Mouse (Mus musculus): Measurements from ENCODE around the gene 2900011O08Rik.

DNA sequence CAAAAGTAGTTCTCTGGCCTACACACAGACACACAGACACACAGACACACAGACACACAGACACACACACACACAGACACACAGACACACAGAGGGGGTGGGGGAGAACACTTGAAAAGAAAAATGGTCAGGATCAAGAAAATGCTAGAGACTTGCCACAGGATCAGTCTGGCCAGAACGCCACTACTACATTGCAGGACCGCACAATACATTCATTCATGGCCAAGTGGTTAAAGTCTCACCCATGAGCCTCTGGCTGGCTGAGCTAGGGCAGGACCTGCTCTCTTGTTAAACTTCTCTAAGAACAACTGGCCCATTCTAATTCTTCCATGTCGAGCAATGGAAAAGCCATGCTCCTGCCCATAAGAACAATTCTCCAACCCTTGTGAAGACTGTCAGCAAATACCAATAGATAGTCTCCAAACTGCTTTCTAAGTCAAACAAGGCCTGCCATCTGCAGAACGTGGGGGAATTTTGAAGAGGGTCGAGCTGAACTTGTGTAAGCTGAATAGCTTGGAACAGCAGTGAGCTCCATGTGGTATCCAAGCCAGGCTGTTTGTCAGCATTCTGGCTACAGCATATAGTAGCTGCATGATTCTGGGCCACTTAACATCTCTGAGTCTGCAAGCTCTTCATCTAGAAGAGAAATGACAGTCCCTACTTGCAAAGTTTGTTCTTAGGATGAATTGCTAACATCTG lies 84.2 kb downstream of the 2900011O08Rik start:
- no peak for TF ChIP-seq POLR2A (IDR thresholded peaks at IDR 0.05; ENCODE audit: extremely low read depth, insufficient read depth, low read length)
- TF ChIP-seq CTCF (IDR thresholded peaks at IDR 0.05; ENCODE audit: extremely low read depth, insufficient read depth, low read length), result no peak
